ENCODE assay signal across 32 mouse cellular contexts in the genomic region with DNA sequence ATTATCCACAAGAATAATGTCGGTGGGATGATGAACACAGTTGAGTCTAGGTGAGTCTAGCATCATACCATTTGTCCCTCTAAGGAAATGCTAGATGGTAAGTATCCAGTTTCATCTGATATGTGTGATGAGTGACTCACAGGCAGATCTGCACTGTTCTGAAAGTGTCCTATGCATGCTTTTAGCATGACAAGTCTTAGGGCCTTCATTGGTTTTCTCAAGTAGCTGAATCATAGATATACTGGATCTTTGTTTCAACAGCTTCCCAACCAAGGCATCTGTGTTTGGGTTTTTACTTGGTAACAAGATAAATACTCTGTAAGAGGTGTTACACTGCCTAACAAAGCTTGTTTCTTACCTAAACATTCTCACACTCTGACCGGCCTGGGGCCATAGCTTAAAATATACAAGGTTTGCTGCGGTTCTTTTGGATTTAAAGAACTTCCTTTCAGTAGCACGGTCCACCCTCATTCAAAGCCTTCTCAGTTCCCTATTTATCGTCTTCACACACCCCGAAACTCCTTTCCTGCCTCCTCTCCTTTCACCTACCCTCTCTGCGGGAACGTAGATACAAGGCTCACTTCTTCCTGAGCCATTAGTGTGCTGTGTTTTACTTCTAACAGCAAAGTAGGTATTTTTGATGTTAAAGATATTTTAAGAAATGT. TPM values are rescaled to one million over a fixed set of nuclear protein-coding genes. Genes with fewer than 3 reads are reported as not detected.
A peak's percentile ranks its signal among the peaks of the same experiment; 100 is the strongest.
DNase-seq lines count a peak whose midpoint lies in the region; ATAC-seq and TF ChIP-seq lines count a peak whose summit lies in the region.
"Had no signal": no experiment of that assay in that cellular context is flagged by ENCODE, and none has a peak within 500 bp of the region (broad histone marks: within the 10 kb centered on the region; RNA-seq: fewer than 3 reads in every experiment).

No protein-coding gene starts in this region.

- peak overlapping the region; percentile 48; the same call in 1 of the 2 replicates for H3K27ac ChIP-seq in limb, embryonic 15.5 days
- no peak overlapping the region for H3K27ac ChIP-seq in limb, embryonic 10.5 days
- no peak overlapping the region for H3K27ac ChIP-seq in intestine, embryonic 16.5 days (ENCODE audit: low read length)
- no peak overlapping the region for H3K27ac ChIP-seq in liver, postnatal 0 days (ENCODE audit: low read depth)
- H3K27ac ChIP-seq: forebrain, embryonic 12.5 days; hindbrain, embryonic 14.5 days; kidney, embryonic 15.5 days; limb, embryonic 12.5 days; midbrain, embryonic 10.5 days; midbrain, embryonic 15.5 days; neural tube, embryonic 12.5 days had no signal

- in situ Hi-C loops in Patski (cut with MboI; ENCODE audit: low pct_unique_long_range_greater_than_20kb): no loop called here

- no peak overlapping the region for H3K4me3 ChIP-seq in limb, embryonic 15.5 days
- H3K4me3 ChIP-seq in limb, embryonic 10.5 days: no peak overlapping the region
- H3K4me3 ChIP-seq in intestine, embryonic 16.5 days (ENCODE audit: low read length): no peak overlapping the region
- no peak overlapping the region for H3K4me3 ChIP-seq in liver, postnatal 0 days (ENCODE audit: low read depth, low read length)
- H3K4me3 ChIP-seq: forebrain, embryonic 12.5 days; kidney, embryonic 15.5 days; limb, embryonic 12.5 days; midbrain, embryonic 10.5 days; midbrain, embryonic 15.5 days; myocyte; neural tube, embryonic 12.5 days had no signal

- no peaks in the 10 kb centered on the region for H3K27me3 ChIP-seq in limb, embryonic 15.5 days
- no peaks in the 10 kb centered on the region for H3K27me3 ChIP-seq in limb, embryonic 10.5 days (ENCODE audit: low read depth, poor library complexity, severe bottlenecking)
- H3K27me3 ChIP-seq in Patski: peaks cover 1% of the 10 kb centered on the region
- no peaks in the 10 kb centered on the region for H3K27me3 ChIP-seq in intestine, embryonic 16.5 days (replicated peaks; ENCODE audit: control insufficient read depth, insufficient read depth, low read length)
- H3K27me3 ChIP-seq in liver, postnatal 0 days (ENCODE audit: insufficient read depth, low read length): no peaks in the 10 kb centered on the region
- H3K27me3 ChIP-seq: forebrain, embryonic 12.5 days; kidney, embryonic 15.5 days; limb, embryonic 12.5 days; midbrain, embryonic 15.5 days; neural tube, embryonic 12.5 days had no signal

- no peak for TF ChIP-seq CTCF in Patski (IDR thresholded peaks at IDR 0.05)
- TF ChIP-seq CTCF in liver, postnatal 0 days (IDR thresholded peaks at IDR 0.05; ENCODE audit: low read depth): no peak

- CTCF ChIA-PET in Patski (lab: Charles Lee): interaction anchor here (0.7 to 1.0 kb wide), 3 partner anchors 12 to 25 kb away, joined by 3 read pairs; no protein-coding TSS in a partner anchor

- WGBS in limb, embryonic 15.5 days: 67% methylated on average over 8 of the region's 8 CpGs
- 88% methylated on average over 8 of the region's 8 CpGs for WGBS in limb, embryonic 10.5 days
- 71% methylated on average over 8 of the region's 8 CpGs for WGBS in intestine, embryonic 16.5 days
- WGBS in liver, postnatal 0 days (ENCODE audit: insufficient replicate concordance): 48% methylated on average over 8 of the region's 8 CpGs

- no peak for DNase-seq in limb, embryonic 10.5 days (ENCODE audit: low spot score)
- DNase-seq in Patski (ENCODE audit: low read depth, low spot score): no peak
- no peak for DNase-seq in spleen, postnatal 10 days (ENCODE audit: low spot score in 2 of 2)
- no peak for DNase-seq in liver, postnatal 0 days
- DNase-seq in B cell, adult 2 months: no peak
- DNase-seq: adrenal gland, adult 8-10 months; cerebellum, adult 9-11 months; forebrain, postnatal 0 days; gastrocnemius, postnatal 14 days; heart, adult 18-20 months; heart, postnatal 4 days; kidney, adult 11 months; kidney, postnatal 25 days; lung, postnatal 4 days; right cerebral cortex, postnatal 4 days had no signal

- no peak overlapping the region for H3K9ac ChIP-seq in limb, embryonic 15.5 days
- no peak overlapping the region for H3K9ac ChIP-seq in intestine, embryonic 16.5 days (ENCODE audit: low read depth, low read length)
- no peak overlapping the region for H3K9ac ChIP-seq in liver, postnatal 0 days (replicated peaks)
- H3K9ac ChIP-seq: forebrain, embryonic 12.5 days; forebrain, postnatal 0 days; hindbrain, embryonic 14.5 days; kidney, embryonic 15.5 days; limb, embryonic 12.5 days; midbrain, embryonic 15.5 days; neural tube, embryonic 12.5 days had no signal

- POLR2A ChIA-PET in Patski (lab: Charles Lee): no interaction called here

- no peaks in the 10 kb centered on the region for H3K36me3 ChIP-seq in limb, embryonic 15.5 days
- H3K36me3 ChIP-seq in limb, embryonic 10.5 days: no peaks in the 10 kb centered on the region
- H3K36me3 ChIP-seq in intestine, embryonic 16.5 days (ENCODE audit: control insufficient read depth, insufficient read depth, low read length): no peaks in the 10 kb centered on the region
- H3K36me3 ChIP-seq in liver, postnatal 0 days (replicated peaks; ENCODE audit: insufficient read depth, low read length): no peaks in the 10 kb centered on the region
- H3K36me3 ChIP-seq: forebrain, embryonic 12.5 days; kidney, embryonic 15.5 days; limb, embryonic 12.5 days; midbrain, embryonic 10.5 days; midbrain, embryonic 15.5 days; neural tube, embryonic 12.5 days had no signal

- no peaks in the 10 kb centered on the region for H3K9me3 ChIP-seq in limb, embryonic 15.5 days
- H3K9me3 ChIP-seq in limb, embryonic 10.5 days (replicated peaks): no peaks in the 10 kb centered on the region
- no peaks in the 10 kb centered on the region for H3K9me3 ChIP-seq in intestine, embryonic 16.5 days (ENCODE audit: control insufficient read depth, low read length)
- H3K9me3 ChIP-seq in liver, postnatal 0 days (ENCODE audit: low read length): no peaks in the 10 kb centered on the region
- H3K9me3 ChIP-seq: forebrain, embryonic 12.5 days; kidney, embryonic 15.5 days; limb, embryonic 12.5 days; midbrain, embryonic 10.5 days; midbrain, embryonic 15.5 days; neural tube, embryonic 12.5 days had no signal

- no peak for TF ChIP-seq EP300 in liver, postnatal 0 days (IDR thresholded peaks at IDR 0.05; ENCODE audit: low read depth)

- H3K4me2 ChIP-seq in limb, embryonic 15.5 days: no peak overlapping the region
- H3K4me2 ChIP-seq in intestine, embryonic 16.5 days (ENCODE audit: low read depth, low read length): no peak overlapping the region
- no peak overlapping the region for H3K4me2 ChIP-seq in liver, postnatal 0 days (ENCODE audit: low read depth, low read length)
- H3K4me2 ChIP-seq: forebrain, embryonic 12.5 days; heart, embryonic 11.5 days; hindbrain, embryonic 14.5 days; kidney, embryonic 15.5 days; limb, embryonic 12.5 days; liver, embryonic 11.5 days; midbrain, embryonic 15.5 days; neural tube, embryonic 12.5 days had no signal

- no peaks in the 10 kb centered on the region for H3K4me1 ChIP-seq in limb, embryonic 15.5 days
- H3K4me1 ChIP-seq in limb, embryonic 10.5 days: no peaks in the 10 kb centered on the region
- no peaks in the 10 kb centered on the region for H3K4me1 ChIP-seq in intestine, embryonic 16.5 days (ENCODE audit: control insufficient read depth, insufficient read depth, low read length)
- no peaks in the 10 kb centered on the region for H3K4me1 ChIP-seq in liver, postnatal 0 days (ENCODE audit: insufficient read depth)
- H3K4me1 ChIP-seq: forebrain, embryonic 12.5 days; kidney, embryonic 15.5 days; limb, embryonic 12.5 days; midbrain, embryonic 10.5 days; midbrain, embryonic 15.5 days; neural tube, embryonic 12.5 days had no signal

- no peak for ATAC-seq in limb, embryonic 15.5 days (ENCODE audit: insufficient number of reproducible peaks, low FRiP score, low TSS enrichment, low read depth)
- ATAC-seq in Patski: peak; percentile 61
- peak; percentile 66 for ATAC-seq in megakaryocyte, adult 5-6 weeks (ENCODE audit: poor library complexity, severe bottlenecking)
- ATAC-seq in intestine, embryonic 16.5 days: no peak
- no peak for ATAC-seq in liver, postnatal 0 days
- ATAC-seq: forebrain, postnatal 0 days; midbrain, embryonic 15.5 days had no signal

RNA-seq across cellular contexts. Expression of a gene that starts 5.2 kb away (rescaled TPM):
- 21.5 and 26.7 TPM in 2 replicates for polyA plus RNA-seq in limb, embryonic 15.5 days (2015; fragmentation: Nextera tagmentation; extraction: Ambion mirVana)
- polyA plus RNA-seq in limb, embryonic 10.5 days (2016; fragmentation: Nextera tagmentation; extraction: Ambion mirVana): 0.13 TPM in 1 of 2 replicates, not detected in the other
- 4.3 TPM for polyA plus RNA-seq in Patski (2021)
- 38.0 and 40.7 TPM in 2 replicates for total RNA-seq in megakaryocyte, adult 5-6 weeks (2015)
- total RNA-seq in megakaryocyte, adult 5-6 weeks (2017): 9.6 and 13.5 TPM in 2 replicates
- polyA plus RNA-seq in intestine, embryonic 16.5 days (2015; fragmentation: Nextera tagmentation; extraction: Ambion mirVana): 0.12 TPM in 1 of 2 replicates, not detected in the other
- polyA plus RNA-seq in liver, postnatal 0 days (2015; fragmentation: Nextera tagmentation; extraction: Ambion mirVana): 3.6 and 3.7 TPM in 2 replicates
- total RNA-seq: gastrocnemius, postnatal 14 days; heart, postnatal 4 days; layer of hippocampus, adult 18-20 months; layer of hippocampus, postnatal 10 days had no signal
- polyA plus RNA-seq: heart, postnatal 0 days; hindbrain, embryonic 14.5 days; midbrain, embryonic 10.5 days; midbrain, embryonic 15.5 days; stomach, embryonic 14.5 days had no signal

Comparison
In these comparisons a context has a peak if more than half of its experiments do, and no peak if none do; other contexts are left out.
1. ATAC-seq: peak in Patski (single experiment) and megakaryocyte, adult 5-6 weeks (single experiment); none in limb, embryonic 15.5 days (single experiment), intestine, embryonic 16.5 days (single experiment) and liver, postnatal 0 days (single experiment).